Mouse (Mus musculus) central nervous system, embryonic 14 days (tissue): Measurements from ENCODE around the gene Plch2. TPM values are rescaled to one million over a fixed set of nuclear protein-coding genes. Genes with fewer than 3 reads are reported as not detected.

Experiments
- polyA plus RNA-seq: library from polyadenylated mRNA; depleted of rRNA; stranded (reverse); fragments of >200 nt; gene quantifications from 2 replicates; pipeline ENCODE4 v1.2.3, GENCODE M21; 2012; rRNA removed

The Plch2 gene
- polyA plus RNA-seq, result 27.3 and 27.6 TPM in 2 replicates

DNA sequence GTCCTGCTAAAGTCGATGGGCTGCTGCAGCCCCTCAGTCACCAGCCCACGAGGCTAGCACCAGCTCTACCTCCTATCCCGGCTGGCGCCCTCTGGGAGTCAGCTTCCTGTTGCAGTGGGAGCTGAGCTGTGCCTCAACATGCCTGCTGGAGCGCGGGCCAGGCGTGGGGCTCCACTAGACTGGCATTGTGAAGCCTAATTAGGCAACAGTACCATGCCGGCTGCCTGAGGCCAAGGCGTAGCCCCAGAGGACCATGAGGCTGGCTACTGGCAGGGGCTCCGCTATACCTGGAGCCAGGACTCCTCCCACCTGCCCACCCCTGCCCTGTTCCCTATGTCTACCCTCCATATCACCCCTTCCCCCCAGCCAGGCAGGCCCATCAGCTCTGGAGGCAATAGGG is at the start of gene Plch2:
Plch2 (minus strand) TSS at position 61 of the 400 bp plus-strand sequence.

DNA sequence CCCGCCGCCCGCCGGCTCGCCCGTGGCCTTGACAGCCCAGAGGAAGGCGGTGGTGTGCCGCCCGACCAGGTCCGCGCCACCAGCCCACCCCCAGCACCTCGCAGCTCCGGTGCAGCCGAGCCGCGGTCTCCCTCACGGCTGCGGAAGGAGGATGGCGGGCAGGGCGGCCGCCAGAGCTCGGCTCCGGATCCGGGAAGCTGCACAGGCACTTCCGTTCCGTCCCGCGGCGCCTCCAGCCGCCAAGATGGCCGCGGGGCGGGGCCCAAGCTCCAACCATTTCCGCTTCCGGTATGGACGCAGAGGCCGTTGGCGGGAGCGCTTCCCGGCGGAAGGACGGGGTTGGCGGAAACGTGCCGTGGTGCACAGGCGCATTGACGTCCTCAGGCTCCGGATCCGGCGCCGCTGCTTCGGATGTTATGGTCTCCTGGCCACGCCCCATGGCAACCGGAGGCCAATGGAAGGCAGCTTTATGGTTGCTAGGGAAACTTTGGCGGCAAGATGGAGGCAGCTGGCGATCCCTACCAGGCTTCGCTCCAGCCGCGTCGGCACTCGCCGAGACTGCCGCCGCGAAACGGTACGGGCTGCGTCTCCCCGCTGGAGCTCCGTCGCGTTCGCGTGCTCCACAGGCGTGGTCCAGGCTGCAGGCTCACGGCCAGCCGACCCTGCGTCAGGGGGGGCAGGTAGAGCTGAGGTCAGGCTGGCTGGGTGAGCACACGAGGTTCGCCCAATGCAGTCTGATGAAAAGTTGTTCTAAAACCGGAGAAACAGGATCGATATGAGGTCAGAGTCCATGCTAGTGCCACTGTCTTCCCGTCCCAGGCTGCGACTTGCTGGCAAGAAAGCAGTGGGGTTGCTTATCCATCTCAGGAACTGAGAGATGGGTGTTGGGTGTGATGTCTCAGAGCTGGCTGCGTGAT is 29.8 kb upstream of the Plch2 start, which contains the start of the genes Rer1 and Morn1:
Rer1 (minus strand) TSS at position 275 of the 917 bp plus-strand sequence.
Morn1 (plus strand) TSS at position 470 of the 917 bp plus-strand sequence.

DNA sequence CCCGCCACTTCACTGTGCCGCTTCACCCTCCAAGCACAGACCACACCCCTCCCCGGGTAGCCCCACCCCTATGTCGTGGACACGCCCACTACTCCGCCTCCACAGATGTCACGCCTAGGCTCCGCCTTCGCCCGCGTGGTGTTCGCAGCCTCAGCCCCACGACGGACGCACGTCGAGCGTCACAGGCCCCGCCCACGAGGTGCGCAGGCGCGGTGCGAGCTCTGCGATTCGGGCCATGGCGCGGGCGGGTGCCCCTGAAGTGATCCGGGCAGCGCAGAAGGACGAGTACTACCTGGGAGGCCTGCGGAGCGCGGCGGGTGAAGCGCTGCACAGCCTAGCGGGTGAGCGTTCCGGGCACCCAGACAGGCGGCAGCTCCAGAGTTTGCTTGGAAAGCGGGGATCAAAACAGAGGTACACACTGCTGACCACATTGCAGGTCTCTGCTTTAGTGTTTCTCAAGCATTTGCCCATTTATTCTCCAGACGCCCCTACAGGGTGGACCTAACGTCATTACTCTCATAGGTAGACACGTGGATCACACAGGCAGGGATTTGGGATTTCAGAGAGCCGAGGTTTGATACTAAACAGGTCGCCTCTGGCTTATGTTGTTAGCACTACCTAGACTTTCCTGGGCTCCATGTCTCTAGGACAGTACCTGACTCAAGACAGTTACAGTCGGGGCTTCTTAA is 10.4 kb upstream of the Plch2 start, which contains the start of gene Pex10:
Pex10 (plus strand) TSS at position 183 of the 689 bp plus-strand sequence.

DNA sequence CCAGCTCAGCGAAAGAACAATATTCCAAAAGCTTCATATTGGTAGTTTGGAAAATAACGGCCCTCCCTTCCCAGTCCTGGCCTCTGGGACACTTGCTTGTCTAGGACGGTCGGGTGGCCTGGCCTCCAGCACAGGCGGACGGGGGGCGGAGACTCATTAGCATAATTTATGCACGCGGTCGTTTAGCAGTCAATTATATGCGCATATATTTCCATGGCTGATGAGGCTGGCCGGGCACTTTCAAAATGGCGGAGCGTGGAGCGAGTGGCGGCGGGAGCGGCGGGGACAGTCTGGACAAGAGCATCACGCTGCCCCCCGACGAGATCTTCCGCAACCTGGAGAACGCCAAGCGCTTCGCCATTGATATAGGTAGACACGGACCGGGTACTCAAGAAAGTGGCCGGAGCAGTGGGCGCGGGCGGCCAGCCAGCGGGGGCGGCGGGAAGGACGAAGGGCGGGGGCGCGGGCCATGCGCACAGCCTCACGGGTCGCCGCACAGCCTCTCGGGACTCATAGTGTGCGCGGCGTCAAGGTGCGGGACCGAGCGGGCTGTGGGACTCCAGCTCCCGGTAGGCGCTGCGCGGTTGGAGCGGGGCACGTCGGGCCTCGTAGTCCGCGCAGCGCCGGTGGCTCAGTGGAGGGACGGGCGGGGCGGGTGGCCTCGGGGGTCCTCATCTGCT is 92.5 kb downstream of the Plch2 start, which contains the start of gene Pank4:
Pank4 (plus strand) TSS at position 223 of the 680 bp plus-strand sequence.

DNA sequence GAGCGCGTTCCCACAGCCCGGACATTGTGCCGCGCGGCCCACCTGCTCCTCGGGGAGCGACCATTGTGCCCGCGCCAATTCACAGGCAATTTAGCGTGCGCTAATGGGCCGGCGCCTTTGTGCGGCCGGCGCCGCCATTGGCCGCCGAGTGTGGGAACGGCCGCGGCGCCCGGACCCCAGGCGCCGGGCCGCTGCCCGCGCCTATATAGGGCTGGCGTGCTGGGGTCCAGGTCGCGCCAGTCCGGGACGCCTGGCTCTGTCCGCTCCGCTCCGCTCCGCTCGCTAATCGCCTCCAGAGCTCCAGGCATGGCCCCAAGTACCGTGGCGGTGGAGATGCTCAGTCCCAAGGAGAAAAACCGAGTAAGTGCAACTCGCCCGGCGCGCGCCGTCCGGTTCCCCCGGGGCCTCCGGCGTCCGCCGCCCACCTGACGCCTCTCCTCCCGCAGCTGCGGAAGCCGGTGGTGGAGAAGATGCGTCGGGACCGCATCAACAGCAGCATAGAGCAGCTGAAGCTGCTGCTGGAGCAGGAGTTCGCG is 95.8 kb downstream of the Plch2 start, which contains the start of gene Hes5:
Hes5 (plus strand) TSS at position 234 of the 536 bp plus-strand sequence.

Other genes starting within 250 kb of the Plch2 start
- gene Ttc34, start 219.3 kb downstream of the Plch2 start, polyA plus RNA-seq, result 0.55 and 0.69 TPM in 2 replicates
- gene Mmel1, start 187.2 kb downstream of the Plch2 start, polyA plus RNA-seq, result 0.28 and 0.33 TPM in 2 replicates
- 34.8 and 36.0 TPM in 2 replicates for gene Fam213b, start 157.6 kb downstream of the Plch2 start, polyA plus RNA-seq
- gene Tnfrsf14, start 128.2 kb downstream of the Plch2 start, polyA plus RNA-seq, result 1.1 and 1.6 TPM in 2 replicates
- 81.4 and 117 TPM in 2 replicates for gene Hes5, start 95.9 kb downstream of the Plch2 start, polyA plus RNA-seq
- 86.4 and 90.3 TPM in 2 replicates for gene Pank4, start 92.7 kb downstream of the Plch2 start, polyA plus RNA-seq
- 21.6 and 22.7 TPM in 2 replicates for gene Pex10, start 10.2 kb upstream of the Plch2 start, polyA plus RNA-seq
- 93.3 and 94.4 TPM in 2 replicates for gene Rer1, start 29.6 kb upstream of the Plch2 start, polyA plus RNA-seq
- 9.6 and 11.2 TPM in 2 replicates for gene Morn1, start 29.8 kb upstream of the Plch2 start, polyA plus RNA-seq
- 38.4 and 44.7 TPM in 2 replicates for gene Ski, start 165.8 kb upstream of the Plch2 start, polyA plus RNA-seq
- gene Faap20, start 193.0 kb upstream of the Plch2 start, polyA plus RNA-seq, result 74.3 and 75.6 TPM in 2 replicates